ENCODE assay signal across 9 mouse cellular contexts in genomic region chr2:25225811-25226379, GRCm38 (mm10). TPM values are rescaled to one million over a fixed set of nuclear protein-coding genes. Genes with fewer than 3 reads are reported as not detected.
A peak's percentile ranks its signal among the peaks of the same experiment; 100 is the strongest.
DNase-seq lines count a peak whose midpoint lies in the region; ATAC-seq and TF ChIP-seq lines count a peak whose summit lies in the region.
"Had no signal": no experiment of that assay in that cellular context is flagged by ENCODE, and none has a peak within 500 bp of the region (broad histone marks: within the 10 kb centered on the region; RNA-seq: fewer than 3 reads in every experiment).

No protein-coding gene starts in this region.

- no peaks in the 10 kb centered on the region for H3K9me3 ChIP-seq in kidney, embryonic 15.5 days (replicated peaks)
- no peaks in the 10 kb centered on the region for H3K9me3 ChIP-seq in embryonic facial prominence, embryonic 11.5 days (replicated peaks; ENCODE audit: control insufficient read depth, low read length)
- H3K9me3 ChIP-seq in hindbrain, postnatal 0 days (ENCODE audit: low read length) = no peaks in the 10 kb centered on the region
- no peaks in the 10 kb centered on the region for H3K9me3 ChIP-seq in midbrain, postnatal 0 days (ENCODE audit: low read length)

- peak overlapping the region; percentile 72 for H3K4me3 ChIP-seq in kidney, embryonic 15.5 days (replicated peaks)
- no peak overlapping the region for H3K4me3 ChIP-seq in embryonic facial prominence, embryonic 11.5 days (ENCODE audit: low read depth, low read length)
- no peak overlapping the region; the same call in 1 of the 2 replicates for H3K4me3 ChIP-seq in hindbrain, postnatal 0 days (ENCODE audit: low read length)
- peak overlapping the region; percentile 85; the same call in 1 of the 2 replicates for H3K4me3 ChIP-seq in midbrain, postnatal 0 days (ENCODE audit: low read depth, low read length)

- ATAC-seq in kidney, embryonic 15.5 days (replicated peaks; ENCODE audit: low FRiP score) = no peak
- ATAC-seq in embryonic facial prominence, embryonic 11.5 days (replicated peaks; ENCODE audit: insufficient number of reproducible peaks, low FRiP score, low TSS enrichment, low read depth) = no peak
- ATAC-seq in hindbrain, postnatal 0 days = no peak
- ATAC-seq in midbrain, postnatal 0 days (ENCODE audit: low FRiP score) = no peak

- H3K27ac ChIP-seq in kidney, embryonic 15.5 days = peak overlapping the region; percentile 99
- peak overlapping the region; percentile 97; the same call in 1 of the 2 replicates for H3K27ac ChIP-seq in embryonic facial prominence, embryonic 11.5 days (replicated peaks; ENCODE audit: low read depth, low read length)
- H3K27ac ChIP-seq in hindbrain, postnatal 0 days = peak overlapping the region; percentile 97
- H3K27ac ChIP-seq in midbrain, postnatal 0 days (ENCODE audit: low read depth, low read length) = peak overlapping the region; percentile 87; the same call in 1 of the 2 replicates

- peaks cover 25% of the 10 kb centered on the region for H3K4me1 ChIP-seq in kidney, embryonic 15.5 days
- H3K4me1 ChIP-seq in embryonic facial prominence, embryonic 11.5 days (ENCODE audit: control insufficient read depth, insufficient read depth, low read length) = peaks cover 2% of the 10 kb centered on the region; the same call in 1 of the 2 replicates
- peaks cover 19% of the 10 kb centered on the region for H3K4me1 ChIP-seq in hindbrain, postnatal 0 days (ENCODE audit: insufficient read depth, low read length)
- H3K4me1 ChIP-seq in midbrain, postnatal 0 days (ENCODE audit: insufficient read depth, low read length) = peaks cover 6% of the 10 kb centered on the region; the same call in 1 of the 2 replicates

- H3K27me3 ChIP-seq in kidney, embryonic 15.5 days = no peaks in the 10 kb centered on the region
- no peaks in the 10 kb centered on the region for H3K27me3 ChIP-seq in embryonic facial prominence, embryonic 11.5 days (ENCODE audit: control insufficient read depth, insufficient read depth, low read length)
- H3K27me3 ChIP-seq in hindbrain, postnatal 0 days (ENCODE audit: insufficient read depth, low read length) = no peaks in the 10 kb centered on the region
- no peaks in the 10 kb centered on the region for H3K27me3 ChIP-seq in midbrain, postnatal 0 days (ENCODE audit: insufficient read depth, low read length)

- TF ChIP-seq CTCF in hindbrain, postnatal 0 days (IDR thresholded peaks at IDR 0.05; ENCODE audit: low read depth) = no peak
- TF ChIP-seq CTCF in midbrain, postnatal 0 days (IDR thresholded peaks at IDR 0.05) = no peak

- 80% methylated on average over 8 of the region's 8 CpGs for WGBS in kidney, embryonic 15.5 days
- WGBS in embryonic facial prominence, embryonic 11.5 days = 74% methylated on average over 8 of the region's 8 CpGs
- 66% methylated on average over 8 of the region's 8 CpGs for WGBS in hindbrain, postnatal 0 days
- 62% methylated on average over 8 of the region's 8 CpGs for WGBS in midbrain, postnatal 0 days

- H3K36me3 ChIP-seq in kidney, embryonic 15.5 days = peaks cover 13% of the 10 kb centered on the region
- H3K36me3 ChIP-seq in embryonic facial prominence, embryonic 11.5 days (replicated peaks; ENCODE audit: control insufficient read depth, insufficient read depth, low read depth, low read length) = no peaks in the 10 kb centered on the region
- H3K36me3 ChIP-seq in hindbrain, postnatal 0 days (ENCODE audit: insufficient read depth, low read length) = no peaks in the 10 kb centered on the region
- peaks cover 6% of the 10 kb centered on the region; the same call in 1 of the 2 replicates for H3K36me3 ChIP-seq in midbrain, postnatal 0 days (ENCODE audit: insufficient read depth, low read length)

- no peak for DNase-seq in kidney, postnatal 14 days
- DNase-seq in embryonic facial prominence, embryonic 11.5 days (ENCODE audit: low spot score) = no peak
- DNase-seq in hindbrain, postnatal 0 days (ENCODE audit: low spot score) = no peak
- no peak for DNase-seq in midbrain, postnatal 0 days (ENCODE audit: low spot score)
- DNase-seq in ovary, postnatal 10 days (ENCODE audit: low spot score) = no peak
- DNase-seq in Muller cell, postnatal 12 days (ENCODE audit: inconsistent ontology term) = no peak
- no peak for DNase-seq in kidney, adult 8-10 months

- H3K9ac ChIP-seq in kidney, embryonic 15.5 days = peak overlapping the region; percentile 55; the same call in 1 of the 2 replicates
- H3K9ac ChIP-seq in embryonic facial prominence, embryonic 11.5 days (replicated peaks; ENCODE audit: low read length) = no peak overlapping the region; the same call in 1 of the 2 replicates
- H3K9ac ChIP-seq in hindbrain, postnatal 0 days (replicated peaks; ENCODE audit: low read length) = no peak overlapping the region
- no peak overlapping the region for H3K9ac ChIP-seq in midbrain, postnatal 0 days (replicated peaks; ENCODE audit: low read length, poor library complexity, severe bottlenecking)

- H3K4me2 ChIP-seq in kidney, embryonic 15.5 days = peak overlapping the region; percentile 60
- peak overlapping the region; percentile 60 for H3K4me2 ChIP-seq in embryonic facial prominence, embryonic 11.5 days (ENCODE audit: low read depth, low read length)
- H3K4me2 ChIP-seq in hindbrain, postnatal 0 days (ENCODE audit: low read depth, low read length) = peak overlapping the region; percentile 57; the same call in 1 of the 2 replicates
- no peak overlapping the region for H3K4me2 ChIP-seq in midbrain, postnatal 0 days (ENCODE audit: low read depth, low read length, poor library complexity, severe bottlenecking)

RNA-seq across cellular contexts. Expression of gene Tubb4b, which starts 1.4 kb away (rescaled TPM):
- polyA plus RNA-seq in kidney, embryonic 15.5 days (2015; fragmentation: Nextera tagmentation; extraction: Ambion mirVana) = 555 and 581 TPM in 2 replicates
- 456 and 490 TPM in 2 replicates for polyA plus RNA-seq in embryonic facial prominence, embryonic 11.5 days (2014; fragmentation: Nextera tagmentation; extraction: Ambion mirVana)
- 827 and 864 TPM in 2 replicates for total RNA-seq in hindbrain, postnatal 0 days (2014; rRNA removed)
- polyA plus RNA-seq in hindbrain, postnatal 0 days (2015; fragmentation: Nextera tagmentation; extraction: Ambion mirVana) = 531 and 568 TPM in 2 replicates
- total RNA-seq in midbrain, postnatal 0 days (2014; rRNA removed) = 547 and 625 TPM in 2 replicates
- 461 and 501 TPM in 2 replicates for polyA plus RNA-seq in midbrain, postnatal 0 days (2015; fragmentation: Nextera tagmentation; extraction: Ambion mirVana)

RNA-seq across cellular contexts. Expression of gene Fam166a, which starts 7.3 kb away (rescaled TPM):
- 1.4 and 1.9 TPM in 2 replicates for polyA plus RNA-seq in kidney, embryonic 15.5 days (2015; fragmentation: Nextera tagmentation; extraction: Ambion mirVana)
- 1.4 TPM in 1 of 2 replicates, not detected in the other for polyA plus RNA-seq in embryonic facial prominence, embryonic 11.5 days (2014; fragmentation: Nextera tagmentation; extraction: Ambion mirVana)
- not detected in 2 replicates for total RNA-seq in hindbrain, postnatal 0 days (2014; rRNA removed)
- 0.42 TPM in 1 of 2 replicates, not detected in the other for polyA plus RNA-seq in hindbrain, postnatal 0 days (2015; fragmentation: Nextera tagmentation; extraction: Ambion mirVana)
- not detected in 2 replicates for total RNA-seq in midbrain, postnatal 0 days (2014; rRNA removed)
- 1.5 TPM in 1 of 2 replicates, not detected in the other for polyA plus RNA-seq in midbrain, postnatal 0 days (2015; fragmentation: Nextera tagmentation; extraction: Ambion mirVana)
- total RNA-seq: gastrocnemius, postnatal 10 days had no signal

RNA-seq across cellular contexts. Expression of gene Slc34a3, which starts 8.3 kb away (rescaled TPM):
- 0.78 and 0.99 TPM in 2 replicates for polyA plus RNA-seq in kidney, embryonic 15.5 days (2015; fragmentation: Nextera tagmentation; extraction: Ambion mirVana)
- polyA plus RNA-seq in embryonic facial prominence, embryonic 11.5 days (2014; fragmentation: Nextera tagmentation; extraction: Ambion mirVana) = not detected in 2 replicates
- total RNA-seq in hindbrain, postnatal 0 days (2014; rRNA removed) = not detected in 2 replicates
- polyA plus RNA-seq in hindbrain, postnatal 0 days (2015; fragmentation: Nextera tagmentation; extraction: Ambion mirVana) = not detected in 2 replicates
- not detected in 2 replicates for total RNA-seq in midbrain, postnatal 0 days (2014; rRNA removed)
- polyA plus RNA-seq in midbrain, postnatal 0 days (2015; fragmentation: Nextera tagmentation; extraction: Ambion mirVana) = not detected in 2 replicates
- total RNA-seq: gastrocnemius, postnatal 10 days had no signal

RNA-seq across cellular contexts. Expression of gene Rnf224, which starts 10.7 kb away (rescaled TPM):
- polyA plus RNA-seq in kidney, embryonic 15.5 days (2015; fragmentation: Nextera tagmentation; extraction: Ambion mirVana) = 0.31 and 0.41 TPM in 2 replicates
- polyA plus RNA-seq in embryonic facial prominence, embryonic 11.5 days (2014; fragmentation: Nextera tagmentation; extraction: Ambion mirVana) = not detected in 2 replicates
- total RNA-seq in hindbrain, postnatal 0 days (2014; rRNA removed) = not detected in 2 replicates
- not detected in 2 replicates for polyA plus RNA-seq in hindbrain, postnatal 0 days (2015; fragmentation: Nextera tagmentation; extraction: Ambion mirVana)
- total RNA-seq in midbrain, postnatal 0 days (2014; rRNA removed) = 0.33 TPM in 1 of 2 replicates, not detected in the other
- polyA plus RNA-seq in midbrain, postnatal 0 days (2015; fragmentation: Nextera tagmentation; extraction: Ambion mirVana) = not detected in 2 replicates
- total RNA-seq: gastrocnemius, postnatal 10 days had no signal

RNA-seq across cellular contexts. Expression of gene Stpg3, which starts 11.5 kb away (rescaled TPM):
- 0.23 and 0.55 TPM in 2 replicates for polyA plus RNA-seq in kidney, embryonic 15.5 days (2015; fragmentation: Nextera tagmentation; extraction: Ambion mirVana)
- not detected in 2 replicates for polyA plus RNA-seq in embryonic facial prominence, embryonic 11.5 days (2014; fragmentation: Nextera tagmentation; extraction: Ambion mirVana)
- not detected in 2 replicates for total RNA-seq in hindbrain, postnatal 0 days (2014; rRNA removed)
- polyA plus RNA-seq in hindbrain, postnatal 0 days (2015; fragmentation: Nextera tagmentation; extraction: Ambion mirVana) = not detected in 2 replicates
- total RNA-seq in midbrain, postnatal 0 days (2014; rRNA removed) = 0.38 TPM in 1 of 2 replicates, not detected in the other
- not detected in 2 replicates for polyA plus RNA-seq in midbrain, postnatal 0 days (2015; fragmentation: Nextera tagmentation; extraction: Ambion mirVana)
- total RNA-seq: gastrocnemius, postnatal 10 days had no signal

Comparison
In these comparisons a context has a peak if more than half of its experiments do, and no peak if none do; other contexts are left out.
1. H3K4me3 ChIP-seq: peak in kidney, embryonic 15.5 days (single experiment) and midbrain, postnatal 0 days (single experiment); none in embryonic facial prominence, embryonic 11.5 days (single experiment) and hindbrain, postnatal 0 days (single experiment).
2. Peak in every context shown above with its lines, with median percentiles within 50 percentile points of each other: H3K27ac ChIP-seq.